Mouse (Mus musculus): ENCODE measurements around the gene Stpg3. TPM values are rescaled to one million over a fixed set of nuclear protein-coding genes. Genes with fewer than 3 reads are reported as not detected.
A peak's percentile ranks its signal among the peaks of the same experiment; 100 is the strongest.

Gene Stpg3
- total and polyA plus RNA-seq, 3 experiments = 0.07 TPM; not detected in 2

DNA sequence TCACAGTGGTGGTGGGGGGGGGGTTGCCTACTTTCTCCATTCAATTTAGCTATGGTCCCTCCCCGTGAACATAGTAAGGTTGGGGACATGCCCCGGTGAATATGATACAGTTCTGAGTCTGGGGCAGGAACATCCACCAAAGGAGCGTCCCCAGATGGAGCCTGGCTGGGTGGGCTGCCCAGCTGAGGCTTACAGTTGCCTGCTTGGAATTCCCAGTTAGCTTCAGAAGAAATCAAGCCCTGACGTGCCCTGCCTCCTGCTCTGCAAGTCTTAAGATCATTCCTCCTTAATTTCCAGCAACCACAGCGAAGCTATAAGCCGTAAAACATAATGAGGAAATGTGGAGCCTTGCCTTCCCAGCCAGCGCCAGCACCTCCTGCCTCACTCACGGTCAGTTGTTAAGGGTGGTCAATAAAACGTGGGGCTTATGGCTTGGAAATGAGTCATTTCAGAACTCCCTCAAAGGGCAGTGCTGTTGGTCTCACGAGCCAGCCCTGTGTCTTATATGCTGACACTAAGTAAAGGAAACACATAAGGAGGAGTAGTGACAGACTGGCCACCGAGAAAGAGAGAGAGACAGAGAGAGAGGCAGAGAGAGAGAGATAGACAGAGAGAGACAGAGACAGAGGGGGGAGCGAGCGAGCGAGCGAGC lies 34.7 kb downstream of the Stpg3 start:
- Histone ChIP-seq H3K27ac (ENCODE audit: control insufficient read depth, low read depth, low read length) (no peak overlapping the region), H3K27me3 (ENCODE audit: control insufficient read depth in 1 of 2, insufficient read depth in 2 of 2, low read length in 2 of 2) (no peaks in the 10 kb centered on the region), H3K79me2 (ENCODE audit: control insufficient read depth, insufficient read depth, low read length, poor library complexity) (peaks cover 8% of the 10 kb centered on the region), H3K9me3 (replicated peaks; ENCODE audit: insufficient read depth, low read length) (no peaks in the 10 kb centered on the region), H3K36me3 (ENCODE audit: control insufficient read depth in 1 of 2, insufficient read depth in 2 of 2, low read length in 2 of 2) (peaks cover 0 to 14% of the 10 kb centered on the region in 2 experiments; a peak in 2 of 4 replicates), H3K4me3 (ENCODE audit: control insufficient read depth in 1 of 2, insufficient read depth in 1 of 2, low read depth in 2 of 2, low read length in 2 of 2) (peak overlapping the region; percentile 59 to 62; a peak in 3 of 4 replicates), H3K9ac (ENCODE audit: control insufficient read depth, low read depth, low read length, poor library complexity, severe bottlenecking) (peak overlapping the region; percentile 68), H3K4me1 (ENCODE audit: control insufficient read depth in 1 of 2, insufficient read depth in 2 of 2, low read length in 2 of 2) (peaks cover 7 to 16% of the 10 kb centered on the region in 2 experiments)
- TF ChIP-seq KAT2A (conservative IDR thresholded peaks at IDR 0.05; ENCODE audit: low read depth, low read length) (no peak), ZNF384 (IDR thresholded peaks at IDR 0.05; ENCODE audit: low read depth, low read length) (no peak), USF1 (IDR thresholded peaks at IDR 0.05; ENCODE audit: low read depth, low read length) (no peak), TAL1 (IDR thresholded peaks at IDR 0.05; ENCODE audit: low read length) (no peak)
- DNase-seq (ENCODE audit: low read depth, low spot score) = no peak

DNA sequence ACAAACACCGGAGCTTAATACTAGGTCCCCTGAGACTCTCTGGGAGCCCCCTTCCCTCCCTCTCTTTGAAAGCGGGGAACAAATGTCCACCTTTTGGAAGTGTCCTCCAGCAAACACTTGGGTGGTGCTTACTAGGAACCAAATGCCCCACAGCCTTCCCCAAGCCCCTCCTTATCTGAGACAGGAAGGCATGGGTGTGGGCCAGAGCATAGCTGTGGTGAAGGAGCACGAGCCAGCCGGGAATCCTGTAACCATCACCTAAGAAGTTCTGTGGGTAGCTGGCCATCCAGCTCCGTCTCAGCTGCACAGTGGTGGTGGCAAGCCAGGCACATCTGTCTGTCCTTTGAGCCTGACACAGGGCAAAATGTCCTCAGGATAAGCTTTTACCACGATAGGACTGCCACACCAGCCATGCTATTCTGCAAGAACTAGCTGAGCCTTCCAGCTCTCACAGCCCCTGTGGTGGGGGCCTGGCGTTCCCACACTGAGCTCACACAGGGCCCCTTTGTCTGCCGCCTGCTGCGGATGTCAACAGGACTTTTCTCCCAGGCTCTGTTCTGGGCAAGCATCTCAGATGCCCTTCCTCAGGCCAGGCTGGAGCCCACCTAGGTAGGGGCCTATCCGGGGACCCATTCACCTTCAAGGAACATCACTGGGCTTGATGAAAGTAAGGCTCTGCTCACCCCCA lies 36.0 kb downstream of the Stpg3 start:
- H3K9ac ChIP-seq (ENCODE audit: control insufficient read depth, low read depth, low read length, poor library complexity, severe bottlenecking) = no peak overlapping the region
- H3K79me2 ChIP-seq (ENCODE audit: control insufficient read depth, insufficient read depth, low read length, poor library complexity) = peaks cover 8% of the 10 kb centered on the region
- H3K36me3 ChIP-seq (ENCODE audit: control insufficient read depth in 1 of 2, insufficient read depth in 2 of 2, low read length in 2 of 2) = peaks cover 0 to 16% of the 10 kb centered on the region in 2 experiments; a peak in 2 of 4 replicates
- DNase-seq (ENCODE audit: low read depth, low spot score) = no peak
- peaks cover 8 to 19% of the 10 kb centered on the region in 2 experiments for H3K4me1 ChIP-seq (ENCODE audit: control insufficient read depth in 1 of 2, insufficient read depth in 2 of 2, low read length in 2 of 2)
- no peak for TF ChIP-seq BHLHE40 (IDR thresholded peaks at IDR 0.05; ENCODE audit: borderline replicate concordance, low read depth, low read length)
- H3K9me3 ChIP-seq (replicated peaks; ENCODE audit: insufficient read depth, low read length) = no peaks in the 10 kb centered on the region
- H3K27ac ChIP-seq (ENCODE audit: control insufficient read depth, low read depth, low read length) = no peak overlapping the region
- no peaks in the 10 kb centered on the region for H3K27me3 ChIP-seq (ENCODE audit: control insufficient read depth in 1 of 2, insufficient read depth in 2 of 2, low read length in 2 of 2)
- H3K4me3 ChIP-seq (ENCODE audit: control insufficient read depth in 1 of 2, insufficient read depth in 1 of 2, low read depth in 2 of 2, low read length in 2 of 2) = no peak overlapping the region

DNA sequence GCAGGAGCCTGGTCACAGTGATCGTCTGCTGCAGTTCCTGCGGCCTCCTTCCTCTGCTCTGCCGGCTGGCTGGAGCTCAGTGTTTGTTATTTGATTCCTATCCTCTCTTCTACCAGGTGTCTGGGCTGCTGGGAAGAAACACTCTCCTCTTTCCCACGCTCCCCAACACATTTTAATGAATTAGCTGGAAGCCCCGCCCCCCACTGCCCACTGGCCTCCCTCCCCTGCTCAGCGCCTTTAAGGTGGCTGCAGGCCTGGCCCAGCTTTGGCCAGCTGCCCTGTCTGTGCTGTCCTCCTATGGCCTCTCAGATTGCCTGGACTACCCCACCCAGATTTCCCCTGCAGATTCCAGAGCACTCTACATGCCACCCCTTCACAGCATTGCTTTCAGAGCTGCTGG lies 36.8 kb downstream of the Stpg3 start:
- H3K27me3 ChIP-seq (ENCODE audit: control insufficient read depth in 1 of 2, insufficient read depth in 2 of 2, low read length in 2 of 2) = no peaks in the 10 kb centered on the region
- H3K4me3 ChIP-seq (ENCODE audit: control insufficient read depth in 1 of 2, insufficient read depth in 1 of 2, low read depth in 2 of 2, low read length in 2 of 2) = no peak overlapping the region
- H3K9me3 ChIP-seq (replicated peaks; ENCODE audit: insufficient read depth, low read length) = no peaks in the 10 kb centered on the region
- no peak overlapping the region for H3K27ac ChIP-seq (ENCODE audit: control insufficient read depth, low read depth, low read length)
- H3K36me3 ChIP-seq (ENCODE audit: control insufficient read depth in 1 of 2, insufficient read depth in 2 of 2, low read length in 2 of 2) = peaks cover 0 to 11% of the 10 kb centered on the region in 2 experiments; a peak in 2 of 4 replicates
- peaks cover 6 to 20% of the 10 kb centered on the region in 2 experiments for H3K4me1 ChIP-seq (ENCODE audit: control insufficient read depth in 1 of 2, insufficient read depth in 2 of 2, low read length in 2 of 2)
- TF ChIP-seq E2F4 (IDR thresholded peaks at IDR 0.05; ENCODE audit: borderline replicate concordance, low read depth, low read length) (no peak), CHD1 (IDR thresholded peaks at IDR 0.05; ENCODE audit: low read depth, low read length) (no peak), ZKSCAN1 (IDR thresholded peaks at IDR 0.05; ENCODE audit: low read depth, low read length) (no peak), MXI1 (IDR thresholded peaks at IDR 0.05; ENCODE audit: low read depth, low read length) (no peak), CTCF (IDR thresholded peaks at IDR 0.05 in 2 of 3, conservative IDR thresholded peaks at IDR 0.05 in 1 of 3; ENCODE audit: control insufficient read depth in 1 of 3, insufficient read depth in 1 of 3, low read depth in 2 of 3, low read length in 3 of 3, poor library complexity in 1 of 3, severe bottlenecking in 1 of 3) (no peak), POLR2AphosphoS2 (IDR thresholded peaks at IDR 0.05; ENCODE audit: low read length) (no peak), NELFE (IDR thresholded peaks at IDR 0.05; ENCODE audit: low read depth, low read length) (no peak), MYB (IDR thresholded peaks at IDR 0.05; ENCODE audit: low read depth, low read length) (no peak), MAFK (IDR thresholded peaks at IDR 0.05; ENCODE audit: borderline replicate concordance, low read depth, low read length) (no peak), USF2 (IDR thresholded peaks at IDR 0.05; ENCODE audit: borderline replicate concordance in 1 of 2, insufficient read depth in 1 of 2, low read depth in 1 of 2, low read length in 2 of 2) (no peak), NRF1 (IDR thresholded peaks at IDR 0.05; ENCODE audit: insufficient read depth, low read depth, low read length, poor library complexity, severe bottlenecking) (no peak), ZMIZ1 (IDR thresholded peaks at IDR 0.05; ENCODE audit: low read depth, low read length) (no peak), ETS1 (IDR thresholded peaks at IDR 0.05; ENCODE audit: low read depth, low read length) (no peak), EP300 (IDR thresholded peaks at IDR 0.05; ENCODE audit: low read depth in 1 of 2, low read length in 2 of 2) (no peak)
- peaks cover 8% of the 10 kb centered on the region for H3K79me2 ChIP-seq (ENCODE audit: control insufficient read depth, insufficient read depth, low read length, poor library complexity)
- no peak for DNase-seq (ENCODE audit: low read depth, low spot score)
- H3K9ac ChIP-seq (ENCODE audit: control insufficient read depth, low read depth, low read length, poor library complexity, severe bottlenecking) = no peak overlapping the region
